Mouse (Mus musculus): Measurements from ENCODE around the gene A630010A05Rik. TPM values are rescaled to one million over a fixed set of nuclear protein-coding genes. Genes with fewer than 3 reads are reported as not detected.
"Not testable (repeated sequence)": the region's sequence is repeated elsewhere in the genome, so short reads cannot be mapped to it uniquely, and the experiment has no call there.

The A630010A05Rik gene
- not detected for total RNA-seq (2022)

- no peak for DNase-seq (ENCODE audit: low spot score in 2 of 2)
These were observed at the start of gene A630010A05Rik for GRCm38 (mm10) chr16:14562017-14562416. Gene A630010A05Rik (plus strand): TSS chr16:14562317.

DNA sequence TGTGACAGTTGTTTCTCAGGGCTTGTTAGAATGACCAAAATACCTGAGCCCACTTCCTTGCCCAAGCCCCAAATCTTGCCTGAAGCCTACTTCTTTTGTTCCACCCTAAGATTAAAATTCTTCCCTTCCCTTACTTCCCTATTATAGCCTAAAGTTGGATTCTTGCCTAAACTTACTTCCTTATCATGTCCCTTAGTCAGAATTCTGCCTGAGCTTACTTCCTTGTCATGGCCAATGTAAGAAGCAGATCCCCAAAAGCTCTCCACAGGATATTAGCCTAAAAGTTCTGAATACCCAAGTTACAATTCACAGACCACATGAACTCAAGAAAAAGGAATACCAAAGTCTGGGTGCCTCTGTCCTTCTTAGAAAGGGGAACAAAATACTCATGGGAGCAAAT lies 26.4 kb upstream of the A630010A05Rik start:
- DNase-seq (ENCODE audit: low spot score in 2 of 2) = no peak

DNA sequence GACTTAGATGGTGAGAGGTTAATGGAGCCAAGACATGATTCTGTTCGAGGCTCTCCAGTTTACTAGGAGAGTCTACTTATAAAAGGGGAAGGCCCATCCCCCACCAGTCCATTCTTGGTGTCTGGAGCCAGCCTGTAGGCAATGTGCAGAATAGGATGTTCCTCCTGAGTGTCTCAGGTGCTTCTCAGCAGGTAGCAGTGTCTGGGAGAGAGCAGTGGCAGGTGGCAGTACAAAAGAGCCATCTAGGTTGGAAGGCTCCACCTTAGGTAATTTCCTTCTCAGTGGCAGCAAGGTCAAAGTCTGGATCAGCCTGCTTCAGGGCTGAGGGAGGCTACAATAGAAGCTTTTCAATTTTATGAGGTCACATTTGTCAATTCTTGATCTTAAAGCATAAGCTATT lies 4.9 kb upstream of the A630010A05Rik start:
- DNase-seq (ENCODE audit: low spot score in 2 of 2) = not testable (repeated sequence)

Other genes starting within 250 kb of the A630010A05Rik start
- gene Fopnl, start 244.9 kb upstream of the A630010A05Rik start, total RNA-seq (2022) = 10 to 100 TPM; 46.0 to 50.2 (median 48.7) TPM
- 10 to 100 TPM; 16.3 to 20.3 (median 19.2) TPM for gene Abcc1, start 200.8 kb upstream of the A630010A05Rik start, total RNA-seq (2022)